Mouse (Mus musculus): ENCODE measurements at regions not wholly inside any gene's neighbourhood (a gene's known extent, or its start where the extent isn't known, plus 50 kb on each side); places are given as distances from the start of the nearest gene placed in this dataset.

DNA sequence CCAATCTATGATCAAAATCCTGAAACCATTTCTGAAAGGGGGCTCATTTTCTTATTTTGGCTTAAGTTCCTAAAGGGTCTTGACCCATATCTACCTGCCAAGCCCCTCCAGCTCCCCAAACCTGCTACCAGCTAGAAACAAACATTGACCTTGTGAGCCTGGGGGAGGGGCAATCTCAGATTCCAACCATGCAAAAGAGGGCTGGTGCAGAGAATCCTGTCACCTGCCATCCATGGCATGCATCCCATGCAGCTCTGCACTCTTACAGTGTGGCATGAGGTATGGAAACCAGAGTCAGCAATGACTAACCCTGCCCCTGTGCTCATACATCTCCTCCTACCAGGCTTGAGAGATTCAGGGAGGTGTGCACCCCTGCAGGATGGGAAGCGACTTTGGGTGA lies 90.3 kb upstream of the Kdm8 start:
- Histone ChIP-seq H3K4me1 (ENCODE audit: control insufficient read depth, insufficient read depth, low read length) (no peaks in the 10 kb centered on the region), H3K27ac (replicated peaks; ENCODE audit: low read depth, low read length) (no peak overlapping the region), H3K36me3 (replicated peaks; ENCODE audit: control insufficient read depth, insufficient read depth, low read depth, low read length) (no peaks in the 10 kb centered on the region), H3K9me3 (replicated peaks; ENCODE audit: control insufficient read depth, low read length) (no peaks in the 10 kb centered on the region), H3K4me2 (ENCODE audit: low read depth, low read length) (no peak overlapping the region), H3K4me3 (ENCODE audit: low read depth, low read length) (no peak overlapping the region), H3K9ac (replicated peaks; ENCODE audit: low read length) (no peak overlapping the region), H3K27me3 (ENCODE audit: control insufficient read depth, insufficient read depth, low read length) (no peaks in the 10 kb centered on the region)
- ATAC-seq (replicated peaks; ENCODE audit: insufficient number of reproducible peaks, low FRiP score, low TSS enrichment, low read depth) (no peak), DNase-seq (ENCODE audit: low spot score) (no peak)
- 85% methylated on average over 1 of the region's 1 CpGs for WGBS

DNA sequence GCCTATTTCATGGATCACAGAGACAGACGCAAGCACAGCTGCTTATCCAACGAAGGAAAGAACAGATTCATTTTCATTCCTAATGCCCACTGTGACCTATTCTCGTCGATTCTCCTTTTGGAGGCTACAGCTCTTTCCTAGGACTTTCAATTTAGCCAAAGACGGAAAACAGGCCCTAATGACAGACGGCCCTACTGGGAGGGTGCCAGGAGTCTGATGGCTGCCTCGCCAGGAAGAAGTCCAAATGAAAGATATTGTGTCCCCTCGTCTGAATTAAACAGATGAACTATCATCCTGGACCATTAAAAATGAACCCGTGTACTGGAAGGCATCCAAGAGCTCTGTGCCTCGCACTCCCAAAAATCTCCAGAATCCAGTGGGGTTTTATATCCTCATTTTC lies 89.5 kb upstream of the Kdm8 start:
- Histone ChIP-seq H3K4me1 (ENCODE audit: control insufficient read depth, insufficient read depth, low read length) (no peaks in the 10 kb centered on the region), H3K9ac (replicated peaks; ENCODE audit: low read length) (no peak overlapping the region), H3K9me3 (replicated peaks; ENCODE audit: control insufficient read depth, low read length) (no peaks in the 10 kb centered on the region), H3K4me2 (ENCODE audit: low read depth, low read length) (no peak overlapping the region), H3K4me3 (ENCODE audit: low read depth, low read length) (no peak overlapping the region), H3K27me3 (ENCODE audit: control insufficient read depth, insufficient read depth, low read length) (no peaks in the 10 kb centered on the region), H3K36me3 (replicated peaks; ENCODE audit: control insufficient read depth, insufficient read depth, low read depth, low read length) (no peaks in the 10 kb centered on the region), H3K27ac (replicated peaks; ENCODE audit: low read depth, low read length) (no peak overlapping the region)
- WGBS: 81% methylated on average over 10 of the region's 10 CpGs
- ATAC-seq (replicated peaks; ENCODE audit: insufficient number of reproducible peaks, low FRiP score, low TSS enrichment, low read depth): no peak
- no peak for DNase-seq (ENCODE audit: low spot score)

GRCm38 (mm10) chr7:125358016-125358415 lies 86.5 kb upstream of the Kdm8 start:
- Histone ChIP-seq H3K9ac (replicated peaks; ENCODE audit: low read length) (no peak overlapping the region), H3K9me3 (replicated peaks; ENCODE audit: control insufficient read depth, low read length) (no peaks in the 10 kb centered on the region), H3K4me3 (ENCODE audit: low read depth, low read length) (no peak overlapping the region), H3K27me3 (ENCODE audit: control insufficient read depth, insufficient read depth, low read length) (no peaks in the 10 kb centered on the region), H3K27ac (replicated peaks; ENCODE audit: low read depth, low read length) (no peak overlapping the region), H3K4me2 (ENCODE audit: low read depth, low read length) (no peak overlapping the region), H3K4me1 (ENCODE audit: control insufficient read depth, insufficient read depth, low read length) (no peaks in the 10 kb centered on the region), H3K36me3 (replicated peaks; ENCODE audit: control insufficient read depth, insufficient read depth, low read depth, low read length) (no peaks in the 10 kb centered on the region)
- ATAC-seq (replicated peaks; ENCODE audit: insufficient number of reproducible peaks, low FRiP score, low TSS enrichment, low read depth) (no peak), DNase-seq (ENCODE audit: low spot score) (no peak)
- 86% methylated on average over 4 of the region's 4 CpGs for WGBS

DNA sequence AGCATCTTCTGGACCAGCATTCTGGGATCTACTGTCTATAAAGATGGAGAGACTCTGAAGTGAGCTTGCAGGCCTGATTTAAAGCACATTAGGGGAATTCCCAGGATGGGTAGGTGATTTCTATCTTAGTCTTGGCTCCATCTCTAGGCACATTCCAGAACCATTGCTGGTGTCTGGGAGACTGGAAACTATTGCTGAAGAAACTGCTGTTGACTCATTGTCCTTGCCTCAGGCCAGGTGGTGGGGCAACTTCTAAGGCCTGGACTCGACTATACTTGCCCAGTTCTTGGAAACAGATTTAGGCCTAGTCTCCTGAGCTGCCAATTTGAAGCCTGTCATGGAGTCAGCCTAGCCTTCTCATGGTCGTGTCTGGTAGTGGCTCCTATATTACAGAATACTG lies 61.5 kb upstream of the Kdm8 start:
- H3K27ac ChIP-seq (replicated peaks; ENCODE audit: low read depth, low read length): no peak overlapping the region
- no peaks in the 10 kb centered on the region for H3K9me3 ChIP-seq (replicated peaks; ENCODE audit: control insufficient read depth, low read length)
- no peak overlapping the region for H3K4me2 ChIP-seq (ENCODE audit: low read depth, low read length)
- no peak for ATAC-seq (replicated peaks; ENCODE audit: insufficient number of reproducible peaks, low FRiP score, low TSS enrichment, low read depth)
- no peak for DNase-seq (ENCODE audit: low spot score)
- no peak overlapping the region for H3K9ac ChIP-seq (replicated peaks; ENCODE audit: low read length)
- H3K4me1 ChIP-seq (ENCODE audit: control insufficient read depth, insufficient read depth, low read length): no peaks in the 10 kb centered on the region
- H3K36me3 ChIP-seq (replicated peaks; ENCODE audit: control insufficient read depth, insufficient read depth, low read depth, low read length): no peaks in the 10 kb centered on the region
- 52% methylated on average over 2 of the region's 2 CpGs for WGBS
- no peak overlapping the region for H3K4me3 ChIP-seq (ENCODE audit: low read depth, low read length)
- H3K27me3 ChIP-seq (ENCODE audit: control insufficient read depth, insufficient read depth, low read length): no peaks in the 10 kb centered on the region

- H3K4me1 ChIP-seq (ENCODE audit: control insufficient read depth, insufficient read depth, low read length): no peaks in the 10 kb centered on the region
- H3K9ac ChIP-seq (replicated peaks; ENCODE audit: low read length): no peak overlapping the region
- 83% methylated on average over 4 of the region's 4 CpGs for WGBS
- H3K4me2 ChIP-seq (ENCODE audit: low read depth, low read length): no peak overlapping the region
- H3K27me3 ChIP-seq (ENCODE audit: control insufficient read depth, insufficient read depth, low read length): no peaks in the 10 kb centered on the region
- no peak for DNase-seq (ENCODE audit: low spot score)
- H3K36me3 ChIP-seq (replicated peaks; ENCODE audit: control insufficient read depth, insufficient read depth, low read depth, low read length): no peaks in the 10 kb centered on the region
- H3K4me3 ChIP-seq (ENCODE audit: low read depth, low read length): no peak overlapping the region
- ATAC-seq (replicated peaks; ENCODE audit: insufficient number of reproducible peaks, low FRiP score, low TSS enrichment, low read depth): no peak
- H3K27ac ChIP-seq (replicated peaks; ENCODE audit: low read depth, low read length): no peak overlapping the region
- H3K9me3 ChIP-seq (replicated peaks; ENCODE audit: control insufficient read depth, low read length): no peaks in the 10 kb centered on the region
Measured at GRCm38 (mm10) chr7:125384171-125384570, 60.3 kb upstream of the Kdm8 start.

GRCm38 (mm10) chr7:125392536-125392935 lies 51.9 kb upstream of the Kdm8 start:
- DNase-seq (ENCODE audit: low spot score): no peak
- no peak for ATAC-seq (replicated peaks; ENCODE audit: insufficient number of reproducible peaks, low FRiP score, low TSS enrichment, low read depth)
- H3K4me2 ChIP-seq (ENCODE audit: low read depth, low read length): no peak overlapping the region; the same call in 1 of the 2 replicates
- no peak overlapping the region for H3K4me3 ChIP-seq (ENCODE audit: low read depth, low read length)
- no peak overlapping the region for H3K27ac ChIP-seq (replicated peaks; ENCODE audit: low read depth, low read length)
- H3K27me3 ChIP-seq (ENCODE audit: control insufficient read depth, insufficient read depth, low read length): no peaks in the 10 kb centered on the region
- H3K9me3 ChIP-seq (replicated peaks; ENCODE audit: control insufficient read depth, low read length): no peaks in the 10 kb centered on the region
- 45% methylated on average over 3 of the region's 3 CpGs for whole genome bisulfite sequencing
- H3K4me1 ChIP-seq (ENCODE audit: control insufficient read depth, insufficient read depth, low read length): no peaks in the 10 kb centered on the region
- H3K36me3 ChIP-seq (replicated peaks; ENCODE audit: control insufficient read depth, insufficient read depth, low read depth, low read length): no peaks in the 10 kb centered on the region
- H3K9ac ChIP-seq (replicated peaks; ENCODE audit: low read length): no peak overlapping the region

- no peak overlapping the region; the same call in 1 of the 2 replicates for H3K27ac ChIP-seq (replicated peaks; ENCODE audit: low read depth, low read length)
- 2% methylated on average over 16 of the region's 16 CpGs for WGBS
- H3K36me3 ChIP-seq (replicated peaks; ENCODE audit: control insufficient read depth, insufficient read depth, low read depth, low read length): no peaks in the 10 kb centered on the region
- ATAC-seq (replicated peaks; ENCODE audit: insufficient number of reproducible peaks, low FRiP score, low TSS enrichment, low read depth) (peak; percentile 62), DNase-seq (ENCODE audit: low spot score) (no peak)
- no peaks in the 10 kb centered on the region for H3K9me3 ChIP-seq (replicated peaks; ENCODE audit: control insufficient read depth, low read length)
- H3K4me2 ChIP-seq (ENCODE audit: low read depth, low read length): peak overlapping the region; percentile 74
- no peaks in the 10 kb centered on the region for H3K4me1 ChIP-seq (ENCODE audit: control insufficient read depth, insufficient read depth, low read length)
- H3K9ac ChIP-seq (replicated peaks; ENCODE audit: low read length): peak overlapping the region; percentile 72
- no peaks in the 10 kb centered on the region for H3K27me3 ChIP-seq (ENCODE audit: control insufficient read depth, insufficient read depth, low read length)
- peak overlapping the region; percentile 28 for H3K4me3 ChIP-seq (ENCODE audit: low read depth, low read length)
Measured at GRCm38 (mm10) chr7:125393228-125393627, 51.2 kb upstream of the Kdm8 start.

- Histone ChIP-seq H3K4me3 (ENCODE audit: low read depth, low read length) (peak overlapping the region; percentile 28), H3K4me2 (ENCODE audit: low read depth, low read length) (peak overlapping the region; percentile 74), H3K27me3 (ENCODE audit: control insufficient read depth, insufficient read depth, low read length) (no peaks in the 10 kb centered on the region), H3K9me3 (replicated peaks; ENCODE audit: control insufficient read depth, low read length) (no peaks in the 10 kb centered on the region), H3K27ac (replicated peaks; ENCODE audit: low read depth, low read length) (no peak overlapping the region; the same call in 1 of the 2 replicates), H3K9ac (replicated peaks; ENCODE audit: low read length) (peak overlapping the region; percentile 72), H3K36me3 (replicated peaks; ENCODE audit: control insufficient read depth, insufficient read depth, low read depth, low read length) (no peaks in the 10 kb centered on the region), H3K4me1 (ENCODE audit: control insufficient read depth, insufficient read depth, low read length) (no peaks in the 10 kb centered on the region)
- WGBS: under 1% methylated on average over 33 of the region's 33 CpGs
- DNase-seq (ENCODE audit: low spot score) (peak; percentile 99), ATAC-seq (replicated peaks; ENCODE audit: insufficient number of reproducible peaks, low FRiP score, low TSS enrichment, low read depth) (peak; percentile 90)
Measured at GRCm38 (mm10) chr7:125393654-125394346, 50.7 kb upstream of the Kdm8 start.

All from embryonic facial prominence, embryonic 11.5 days (tissue).